Mouse (Mus musculus): ENCODE data around the gene Rimkla. TPM values are rescaled to one million over a fixed set of nuclear protein-coding genes. Genes with fewer than 3 reads are reported as not detected.
A peak's percentile ranks its signal among the peaks of the same experiment; 100 is the strongest.

Rimkla gene
- polyA plus RNA-seq, 1 experiment: not detected

- Histone ChIP-seq H3K27ac (ENCODE audit: insufficient read depth, low read depth, low read length) (no peak overlapping the region), H3K4me1 (ENCODE audit: control insufficient read depth, insufficient read depth, low read length) (peaks cover 4% of the 10 kb centered on the region; the same call in 1 of the 2 replicates), H3K4me3 (ENCODE audit: insufficient read depth, low read depth, low read length) (no peak overlapping the region)
- TF ChIP-seq CTCF (IDR thresholded peaks at IDR 0.05; ENCODE audit: insufficient read depth, low read depth, low read length) (no peak), POLR2A (IDR thresholded peaks at IDR 0.05; ENCODE audit: insufficient read depth, low read depth, low read length) (no peak)
- WGBS: 50% methylated on average over 6 of the region's 6 CpGs
These were observed 49.9 kb downstream of the Rimkla start for GRCm38 (mm10) chr4:119442539-119442938.

- Histone ChIP-seq H3K27ac (ENCODE audit: insufficient read depth, low read depth, low read length) (no peak overlapping the region), H3K4me3 (ENCODE audit: insufficient read depth, low read depth, low read length) (no peak overlapping the region), H3K4me1 (ENCODE audit: control insufficient read depth, insufficient read depth, low read length) (peaks cover 4% of the 10 kb centered on the region; the same call in 1 of the 2 replicates)
- WGBS: 88% methylated on average over 4 of the region's 4 CpGs
- TF ChIP-seq CTCF (IDR thresholded peaks at IDR 0.05; ENCODE audit: insufficient read depth, low read depth, low read length): no peak
These were observed 50.6 kb downstream of the Rimkla start for GRCm38 (mm10) chr4:119441836-119442235.

DNA sequence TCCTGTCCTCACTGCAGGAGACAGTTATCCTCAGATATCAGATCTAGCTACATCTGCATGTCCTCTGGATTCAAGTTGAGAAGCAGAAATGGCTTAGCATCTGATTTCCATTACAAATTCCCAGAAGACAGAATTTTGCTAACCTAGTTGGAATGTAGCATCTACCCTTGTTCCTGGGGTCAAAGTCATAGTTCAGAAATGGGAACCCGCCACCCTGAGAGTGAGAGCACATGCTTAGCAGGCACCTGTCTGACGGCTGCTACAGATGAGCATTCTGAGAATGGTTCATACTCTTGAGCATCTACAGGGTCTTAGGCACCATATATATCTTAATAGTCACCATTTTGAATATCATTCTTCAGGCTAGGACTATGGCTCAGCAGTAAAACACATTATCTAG, 54.5 kb downstream of the Rimkla start:
- H3K4me3 ChIP-seq (ENCODE audit: insufficient read depth, low read depth, low read length): no peak overlapping the region
- no peak overlapping the region for H3K27ac ChIP-seq (ENCODE audit: insufficient read depth, low read depth, low read length)
- 96% methylated on average over 2 of the region's 2 CpGs for WGBS
- TF ChIP-seq CTCF (IDR thresholded peaks at IDR 0.05; ENCODE audit: insufficient read depth, low read depth, low read length) (no peak), POLR2A (IDR thresholded peaks at IDR 0.05; ENCODE audit: insufficient read depth, low read depth, low read length) (no peak)
- H3K4me1 ChIP-seq (ENCODE audit: control insufficient read depth, insufficient read depth, low read length): peaks cover 4% of the 10 kb centered on the region; the same call in 1 of the 2 replicates

GRCm38 (mm10) chr4:119430678-119431077, 61.8 kb downstream of the Rimkla start:
- no peak overlapping the region for H3K27ac ChIP-seq (ENCODE audit: insufficient read depth, low read depth, low read length)
- no peak overlapping the region for H3K4me3 ChIP-seq (ENCODE audit: insufficient read depth, low read depth, low read length)
- H3K4me1 ChIP-seq (ENCODE audit: control insufficient read depth, insufficient read depth, low read length): no peaks in the 10 kb centered on the region
- 35% methylated on average over 5 of the region's 5 CpGs for WGBS
- TF ChIP-seq CTCF (IDR thresholded peaks at IDR 0.05; ENCODE audit: insufficient read depth, low read depth, low read length) (no peak), POLR2A (IDR thresholded peaks at IDR 0.05; ENCODE audit: insufficient read depth, low read depth, low read length) (no peak)

DNA sequence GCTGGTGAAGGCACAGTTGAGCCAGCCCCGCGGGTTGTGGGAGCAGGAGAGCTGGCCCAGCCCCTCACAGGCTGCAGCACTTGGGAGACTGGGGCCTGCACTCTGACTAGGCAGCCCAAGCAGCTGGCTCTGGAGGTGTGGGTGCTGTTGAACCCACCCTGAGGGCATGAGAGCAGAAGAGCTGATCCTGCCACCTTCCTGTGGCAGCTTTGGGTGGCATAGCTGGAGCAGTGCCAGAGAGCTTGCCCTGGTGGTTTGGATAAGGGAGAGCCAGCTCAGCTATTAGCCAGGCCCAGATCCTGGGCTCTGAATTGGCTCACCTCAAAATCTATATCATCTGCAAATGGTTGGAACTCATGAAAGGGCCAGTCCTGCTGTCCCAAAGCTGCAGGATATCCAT, 64.7 kb downstream of the Rimkla start:
- no peak overlapping the region for H3K27ac ChIP-seq (ENCODE audit: insufficient read depth, low read depth, low read length)
- WGBS: 35% methylated on average over 2 of the region's 2 CpGs
- no peak overlapping the region for H3K4me3 ChIP-seq (ENCODE audit: insufficient read depth, low read depth, low read length)
- H3K4me1 ChIP-seq (ENCODE audit: control insufficient read depth, insufficient read depth, low read length): no peaks in the 10 kb centered on the region
- TF ChIP-seq POLR2A (IDR thresholded peaks at IDR 0.05; ENCODE audit: insufficient read depth, low read depth, low read length) (no peak), CTCF (IDR thresholded peaks at IDR 0.05; ENCODE audit: insufficient read depth, low read depth, low read length) (no peak)

GRCm38 (mm10) chr4:119425601-119426000, 66.8 kb downstream of the Rimkla start:
- TF ChIP-seq POLR2A (IDR thresholded peaks at IDR 0.05; ENCODE audit: insufficient read depth, low read depth, low read length) (no peak), CTCF (IDR thresholded peaks at IDR 0.05; ENCODE audit: insufficient read depth, low read depth, low read length) (no peak)
- Histone ChIP-seq H3K4me3 (ENCODE audit: insufficient read depth, low read depth, low read length) (no peak overlapping the region), H3K4me1 (ENCODE audit: control insufficient read depth, insufficient read depth, low read length) (peaks cover 4% of the 10 kb centered on the region; the same call in 1 of the 2 replicates), H3K27ac (ENCODE audit: insufficient read depth, low read depth, low read length) (no peak overlapping the region)
- WGBS: 55% methylated on average over 2 of the region's 2 CpGs

DNA sequence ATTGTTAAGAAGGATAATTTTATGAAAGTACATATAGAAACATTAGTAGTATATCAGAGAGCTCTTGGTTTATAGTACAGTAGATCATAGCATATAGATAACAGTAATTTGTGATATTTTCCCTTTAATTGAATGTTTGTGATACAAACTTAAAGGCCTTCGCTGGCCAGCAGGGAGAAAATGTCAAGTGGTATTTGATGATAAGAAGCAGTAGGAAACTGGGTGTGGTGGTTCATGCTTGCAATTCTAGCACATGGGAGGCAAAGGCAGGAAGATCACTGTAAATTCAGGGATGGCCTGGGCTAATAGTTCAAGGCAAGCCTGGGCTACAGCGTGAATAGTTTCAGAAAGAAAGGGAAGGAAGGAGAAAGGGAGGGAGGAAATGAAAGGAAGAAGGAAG, 67.4 kb downstream of the Rimkla start:
- no peak overlapping the region for H3K4me3 ChIP-seq (ENCODE audit: insufficient read depth, low read depth, low read length)
- WGBS: 96% methylated on average over 2 of the region's 2 CpGs
- TF ChIP-seq CTCF (IDR thresholded peaks at IDR 0.05; ENCODE audit: insufficient read depth, low read depth, low read length): no peak
- TF ChIP-seq POLR2A (IDR thresholded peaks at IDR 0.05; ENCODE audit: insufficient read depth, low read depth, low read length): no peak
- H3K27ac ChIP-seq (ENCODE audit: insufficient read depth, low read depth, low read length): no peak overlapping the region
- H3K4me1 ChIP-seq (ENCODE audit: control insufficient read depth, insufficient read depth, low read length): peaks cover 4% of the 10 kb centered on the region; the same call in 1 of the 2 replicates

DNA sequence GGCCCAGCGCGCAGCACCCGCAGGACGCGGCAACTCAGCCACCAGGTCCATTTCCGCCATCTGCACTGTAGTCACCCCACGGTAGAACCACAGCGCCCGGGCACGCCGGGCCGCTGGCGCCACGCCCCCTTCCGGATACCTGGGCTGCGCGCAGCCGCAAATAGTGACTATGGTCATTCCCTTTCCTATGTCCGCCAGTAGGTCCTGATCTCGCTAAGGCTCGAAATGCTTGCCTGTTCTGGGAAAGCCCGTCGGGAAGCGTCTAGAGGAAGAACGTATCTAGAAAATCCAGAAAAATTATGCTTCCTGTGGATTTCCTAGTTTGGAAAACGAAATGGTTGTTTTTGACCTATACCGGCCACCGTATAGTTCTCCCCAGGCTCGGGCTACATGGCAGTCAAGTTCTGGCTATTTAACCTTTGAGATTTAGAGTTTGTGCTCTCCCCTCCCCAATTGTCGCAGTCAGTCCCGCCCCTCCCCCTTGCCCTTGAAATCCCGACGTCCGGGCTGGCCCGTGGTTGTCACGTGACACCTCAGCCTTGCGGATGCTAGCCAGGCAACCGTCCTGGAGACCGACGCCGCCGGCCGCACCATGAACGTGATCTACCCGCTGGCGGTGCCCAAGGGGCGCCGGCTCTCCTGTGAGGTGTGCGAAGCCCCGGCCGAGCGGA, 70.0 kb downstream of the Rimkla start, which contains the start of the genes Ppcs and Zmynd12:
Gene Ppcs (minus strand): TSS at position 127 of the 671 bp plus-strand sequence.
Gene Zmynd12 (plus strand): TSS at position 521 of the 671 bp plus-strand sequence.
- Histone ChIP-seq H3K27ac (ENCODE audit: insufficient read depth, low read depth, low read length) (peak within 1 kb of the TSS; percentile 63), H3K4me3 (ENCODE audit: insufficient read depth, low read depth, low read length) (peak within 1 kb of the TSS; percentile 57), H3K4me1 (ENCODE audit: control insufficient read depth, insufficient read depth, low read length) (peaks cover 4% of the 10 kb centered on the region; the same call in 1 of the 2 replicates)
- WGBS: under 1% methylated on average over 52 of the region's 52 CpGs
- peak; percentile 39; the same call in 1 of the 2 replicates for TF ChIP-seq POLR2A (IDR thresholded peaks at IDR 0.05; ENCODE audit: insufficient read depth, low read depth, low read length)
- no peak for TF ChIP-seq CTCF (IDR thresholded peaks at IDR 0.05; ENCODE audit: insufficient read depth, low read depth, low read length)

- TF ChIP-seq CTCF (IDR thresholded peaks at IDR 0.05; ENCODE audit: insufficient read depth, low read depth, low read length): no peak
- TF ChIP-seq POLR2A (IDR thresholded peaks at IDR 0.05; ENCODE audit: insufficient read depth, low read depth, low read length): no peak
- under 1% methylated on average over 31 of the region's 31 CpGs for WGBS
- Histone ChIP-seq H3K4me3 (ENCODE audit: insufficient read depth, low read depth, low read length) (peak overlapping the region; percentile 57), H3K4me1 (ENCODE audit: control insufficient read depth, insufficient read depth, low read length) (peaks cover 4% of the 10 kb centered on the region; the same call in 1 of the 2 replicates), H3K27ac (ENCODE audit: insufficient read depth, low read depth, low read length) (peak overlapping the region; percentile 63; the same call in 1 of the 2 replicates)
These were observed 70.5 kb downstream of the Rimkla start for GRCm38 (mm10) chr4:119421921-119422293.
